Mouse (Mus musculus) liver, embryonic 14.5 days (tissue): ENCODE data around the gene Hist1h3h.

ENCODE experiments used
- CTCF ChIP-seq: IDR thresholded peaks from 2 replicates; pipeline ENCODE4 v1.5.1; 2016; ENCODE audit warnings: antibody characterized with exemption, low read depth, control low read depth
- EP300 ChIP-seq: IDR thresholded peaks from 2 replicates; pipeline ENCODE4 v1.6.1; 2016; ENCODE audit warnings: antibody characterized with exemption, low read depth

DNA sequence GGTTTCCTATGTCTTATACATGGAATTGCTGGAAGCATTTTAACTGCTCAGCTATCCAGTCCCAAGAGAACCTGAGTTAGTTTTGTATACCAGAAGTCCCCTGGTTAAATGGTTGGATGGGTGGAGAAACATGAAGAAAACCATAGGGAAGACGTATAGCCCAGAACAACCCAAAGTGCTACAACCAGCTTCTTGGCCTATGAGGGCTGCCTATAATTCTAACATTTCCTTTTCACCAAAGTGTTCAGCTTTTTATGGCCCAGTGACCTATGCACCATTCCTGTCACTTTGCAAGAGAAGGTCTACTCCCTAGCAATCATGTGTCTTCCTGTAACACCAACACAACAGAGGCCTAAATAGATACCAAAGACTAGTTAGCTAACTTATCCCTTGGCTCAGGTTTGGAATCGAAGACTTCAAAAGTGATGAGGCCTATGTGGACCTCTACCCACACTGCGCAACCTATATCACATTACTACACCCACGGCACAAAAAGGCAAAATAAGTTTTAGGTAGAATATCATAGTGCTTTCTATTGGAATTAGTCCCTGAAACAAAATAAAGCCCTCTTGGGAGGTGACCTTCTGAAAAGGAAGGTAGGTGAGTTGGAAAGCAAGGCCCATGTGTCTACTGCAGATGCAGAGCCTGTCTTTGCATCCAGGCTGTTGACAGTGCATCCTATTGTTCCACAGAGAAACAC, 1.1 kb downstream of the Hist1h3h start:
- TF ChIP-seq CTCF, result no peak
- TF ChIP-seq EP300, result peak; percentile 4; the same call in 1 of the 2 replicates
